Mouse (Mus musculus) cerebellum, adult 18-20 months (tissue): Measurements from ENCODE around the gene Tspan11.

ENCODE experiments used
- DNase-seq, 2 experiments: peaks; one replicate each; pipeline ENCODE4 v3.0.0; 2021

Gene Tspan11

GRCm38 (mm10) chr6:127879472-127879871, 7.9 kb upstream of the Tspan11 start:
- no peak for DNase-seq

GRCm38 (mm10) chr6:127886916-127887315, 473 bp upstream of the Tspan11 start:
- DNase-seq, result no peak

DNA sequence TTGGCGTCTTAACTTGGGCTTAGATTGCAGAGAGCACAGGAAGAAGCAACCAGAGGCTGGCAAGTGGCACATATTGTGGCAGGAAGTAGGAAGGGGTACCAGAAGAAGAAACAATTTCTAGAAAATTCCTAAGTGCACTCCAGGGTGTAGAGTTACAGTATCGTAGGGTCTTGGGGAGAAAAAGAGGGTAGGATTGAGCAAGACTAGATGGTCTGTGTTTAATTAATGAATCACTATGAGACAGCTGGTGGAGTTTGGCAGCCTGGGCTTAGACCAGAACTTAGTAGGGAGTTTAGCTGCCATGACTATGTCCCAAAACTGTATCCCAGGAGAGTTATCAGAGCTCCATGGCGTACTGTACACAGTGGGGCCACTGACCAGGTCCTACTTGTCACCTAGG, 1.2 kb downstream of the Tspan11 start:
- DNase-seq, result no peak

- DNase-seq, result no peak
Measured at GRCm38 (mm10) chr6:127893611-127894010, 6.2 kb downstream of the Tspan11 start.

DNA sequence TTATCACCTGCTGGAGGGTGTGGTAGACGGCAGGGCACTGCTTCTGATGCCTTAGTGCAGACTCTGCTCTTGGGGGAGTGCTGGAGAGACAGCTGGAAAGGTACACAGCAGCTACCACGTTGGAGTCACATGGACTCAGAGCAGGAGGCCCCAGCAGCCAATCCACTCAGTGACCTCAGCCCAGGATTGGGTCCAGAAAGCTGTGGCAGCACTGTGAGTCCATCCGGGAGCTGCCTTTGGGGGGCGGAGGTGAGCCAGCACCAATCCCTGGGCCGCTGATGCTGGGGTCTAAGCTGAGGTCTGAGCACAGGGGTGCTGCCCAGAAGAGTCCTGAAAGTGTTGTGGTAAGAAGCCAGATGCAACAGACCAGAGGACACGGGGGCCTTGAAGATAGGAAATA, 7.6 kb downstream of the Tspan11 start:
- DNase-seq, result no peak

DNA sequence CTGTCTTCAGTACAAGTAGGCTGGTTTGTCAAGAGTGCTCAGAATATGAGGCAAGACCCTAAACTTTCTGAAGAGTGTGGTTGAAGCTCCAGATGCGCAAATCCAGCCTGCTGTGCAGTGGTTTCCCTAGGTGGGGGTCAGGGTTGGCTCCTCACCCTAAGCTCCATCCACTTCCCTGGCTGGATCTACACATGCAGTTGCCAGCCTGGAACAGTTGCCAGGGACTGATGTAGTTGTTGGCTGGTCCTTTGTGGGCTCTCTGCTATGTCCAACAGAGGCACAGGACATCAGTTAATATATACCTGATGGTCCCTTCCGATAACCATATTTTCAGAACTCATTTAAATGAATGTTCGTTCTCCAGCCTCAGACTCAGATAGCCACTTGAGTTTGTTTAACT, 9.0 kb downstream of the Tspan11 start:
- DNase-seq, result no peak

DNA sequence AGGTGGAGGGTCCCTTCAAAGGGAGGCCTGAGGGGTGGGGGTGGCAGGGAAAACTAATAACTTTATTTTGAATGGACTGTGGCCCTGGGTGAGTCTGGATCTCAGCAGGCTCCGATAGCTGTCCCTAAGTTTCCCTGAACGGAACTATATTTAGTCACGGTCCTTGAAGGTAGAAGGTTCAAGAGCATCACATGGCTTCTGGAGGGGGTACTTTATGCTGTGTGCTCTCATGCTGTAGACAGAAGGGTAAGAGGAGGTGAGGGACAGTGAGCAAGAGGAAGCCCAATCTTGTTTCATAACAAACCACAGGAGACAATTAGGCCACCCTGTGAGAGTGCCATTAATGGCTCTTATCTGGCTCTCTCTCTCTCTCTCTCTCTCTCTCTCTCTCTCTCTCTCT, 10.0 kb downstream of the Tspan11 start:
- DNase-seq, result no peak

- DNase-seq, result no peak
Measured at GRCm38 (mm10) chr6:127900062-127900461, 12.7 kb downstream of the Tspan11 start.

GRCm38 (mm10) chr6:127901261-127901660, 13.9 kb downstream of the Tspan11 start:
- no peak for DNase-seq

DNA sequence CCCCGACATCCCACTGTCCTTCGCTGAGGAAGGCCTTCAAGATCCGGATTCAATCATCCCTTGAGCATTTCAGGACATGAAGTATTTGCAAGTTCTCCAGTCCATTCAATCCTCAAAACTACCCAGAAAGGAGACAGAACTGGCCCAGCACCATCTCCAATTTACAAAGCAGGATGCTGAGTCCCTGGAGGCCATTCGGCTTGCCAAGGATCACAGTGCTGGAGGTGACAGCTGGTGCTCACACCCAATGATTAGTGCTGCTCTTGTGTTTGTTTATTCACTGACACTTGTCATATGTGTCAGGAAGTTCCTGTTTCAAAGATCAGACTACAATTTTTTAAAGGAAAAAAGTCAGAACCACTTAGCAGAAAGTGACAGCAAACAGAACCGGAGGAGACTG, 14.3 kb downstream of the Tspan11 start:
- DNase-seq, result no peak

- no peak for DNase-seq
Measured at GRCm38 (mm10) chr6:127902559-127902958, 15.2 kb downstream of the Tspan11 start.

DNA sequence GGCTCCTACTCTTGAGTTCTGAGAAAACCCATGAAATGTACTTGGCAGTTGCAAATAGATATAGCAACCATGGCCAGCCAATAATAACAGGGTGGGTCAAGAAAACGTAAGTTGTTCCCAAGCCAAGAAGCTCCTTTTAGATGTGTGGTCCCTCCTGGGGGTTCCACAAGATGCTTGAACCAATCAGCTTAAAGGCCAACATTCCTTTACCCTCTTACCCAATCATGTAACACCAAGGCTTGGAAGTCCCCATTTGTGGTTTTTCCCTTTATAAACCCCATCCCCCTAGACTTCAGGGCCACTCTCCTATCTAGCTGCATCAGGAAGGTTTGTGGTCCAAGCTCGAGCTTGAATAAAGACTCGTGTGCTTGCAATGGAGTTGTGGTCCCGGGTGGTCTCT, 23.2 kb downstream of the Tspan11 start:
- no peak for DNase-seq

- DNase-seq, result no peak
Measured at GRCm38 (mm10) chr6:127911687-127912086, 24.3 kb downstream of the Tspan11 start.

DNA sequence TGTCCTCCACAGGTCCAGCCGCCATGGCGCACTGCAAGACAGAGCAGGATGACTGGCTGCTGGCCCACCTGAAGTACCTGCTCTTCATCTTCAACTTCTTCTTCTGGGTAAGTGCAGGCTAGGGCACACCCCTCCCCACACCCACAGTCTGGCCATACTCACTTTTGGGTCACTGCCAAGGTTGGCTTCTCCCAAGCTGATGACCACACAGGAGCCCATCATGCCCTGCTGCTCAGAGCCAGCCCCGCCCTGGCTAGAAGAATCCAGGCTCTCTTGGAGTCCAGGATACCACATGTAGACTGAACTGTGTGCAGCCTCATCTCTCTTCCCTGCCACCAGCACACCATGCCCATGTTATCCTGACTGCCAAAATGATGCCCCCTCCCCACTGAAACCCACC, 25.5 kb downstream of the Tspan11 start:
- DNase-seq, result no peak

- no peak for DNase-seq
Measured at GRCm38 (mm10) chr6:127916993-127917392, 29.6 kb downstream of the Tspan11 start.

GRCm38 (mm10) chr6:127917712-127918111, 30.3 kb downstream of the Tspan11 start:
- no peak for DNase-seq

DNA sequence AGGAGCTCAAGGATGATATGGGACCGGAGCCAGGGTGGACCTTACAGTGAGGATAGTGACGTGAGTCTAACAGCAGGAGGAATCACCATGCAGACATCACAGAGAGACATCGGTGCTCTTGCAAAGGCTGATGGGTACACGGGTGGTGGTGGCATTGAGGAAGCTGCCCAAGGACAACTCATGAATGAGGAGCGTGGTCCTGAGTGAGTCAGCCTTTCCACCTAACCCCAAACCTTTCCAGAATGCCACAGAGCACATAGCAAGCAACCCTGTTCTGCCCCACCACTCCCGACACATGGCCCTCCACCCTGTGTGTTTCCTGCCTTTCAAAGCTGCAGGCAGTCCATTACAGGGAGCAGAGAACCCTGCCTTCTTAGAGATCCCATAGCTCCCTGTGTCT, 32.1 kb downstream of the Tspan11 start:
- DNase-seq, result no peak

- DNase-seq, result peak; percentile 68 to 75
Measured at GRCm38 (mm10) chr6:127920652-127921051, 33.3 kb downstream of the Tspan11 start.

DNA sequence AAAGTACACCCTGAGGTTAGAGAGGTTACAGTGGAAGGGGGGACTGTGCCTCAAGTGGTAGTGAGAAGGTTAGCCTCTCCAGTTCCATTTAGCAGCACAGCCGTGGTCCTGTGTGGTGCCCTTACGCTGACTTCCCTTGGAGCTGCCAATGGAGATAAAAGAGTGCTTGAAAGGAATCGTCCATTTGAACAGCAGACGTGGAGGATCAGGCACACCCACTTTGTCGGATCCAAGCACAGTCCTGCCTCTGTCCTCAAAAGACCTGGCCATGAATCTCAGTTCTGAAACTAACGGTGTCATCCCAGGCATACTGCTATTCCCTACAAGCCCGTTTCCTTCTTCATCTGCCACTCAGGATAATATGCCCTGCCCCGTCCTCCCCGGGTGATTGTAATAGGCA, 34.6 kb downstream of the Tspan11 start:
- DNase-seq, result no peak

- DNase-seq, result no peak
Measured at GRCm38 (mm10) chr6:127923296-127923695, 35.9 kb downstream of the Tspan11 start.

- peak in 1 of 2 experiments; percentile 16 for DNase-seq
Measured at GRCm38 (mm10) chr6:127924750-127925149, 37.4 kb downstream of the Tspan11 start.

GRCm38 (mm10) chr6:127925915-127926314, 38.5 kb downstream of the Tspan11 start:
- DNase-seq, result no peak

DNA sequence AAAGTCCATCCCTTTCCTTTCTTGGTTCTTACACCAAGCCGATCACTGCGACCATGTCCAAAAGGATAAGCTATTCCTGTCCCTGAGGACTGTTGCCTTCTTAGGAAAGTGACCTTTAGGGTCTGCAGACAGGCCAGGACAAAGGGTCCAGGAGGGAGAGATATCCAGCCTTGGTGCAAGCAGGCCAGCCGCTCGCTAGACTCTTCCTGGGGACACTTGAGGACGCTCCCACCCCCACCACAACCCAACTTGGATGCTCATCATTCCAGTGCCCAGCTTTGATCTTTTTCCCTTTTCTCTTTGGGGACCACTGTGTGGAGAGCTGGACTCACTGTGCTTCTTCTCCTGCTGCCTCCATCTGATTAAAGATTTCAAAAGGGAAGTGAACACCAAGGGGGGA, 41.3 kb downstream of the Tspan11 start:
- DNase-seq, result no peak

- DNase-seq, result no peak
Measured at GRCm38 (mm10) chr6:127932697-127933096, 45.3 kb downstream of the Tspan11 start.

GRCm38 (mm10) chr6:127933841-127934240, 46.5 kb downstream of the Tspan11 start:
- DNase-seq, result no peak

GRCm38 (mm10) chr6:127935105-127935504, 47.7 kb downstream of the Tspan11 start:
- DNase-seq, result no peak
